Mouse (Mus musculus): ENCODE measurements at regions not wholly inside any gene's neighbourhood (a gene's known extent, or its start where the extent isn't known, plus 50 kb on each side); places are given as distances from the start of the nearest gene placed in this dataset.

DNA sequence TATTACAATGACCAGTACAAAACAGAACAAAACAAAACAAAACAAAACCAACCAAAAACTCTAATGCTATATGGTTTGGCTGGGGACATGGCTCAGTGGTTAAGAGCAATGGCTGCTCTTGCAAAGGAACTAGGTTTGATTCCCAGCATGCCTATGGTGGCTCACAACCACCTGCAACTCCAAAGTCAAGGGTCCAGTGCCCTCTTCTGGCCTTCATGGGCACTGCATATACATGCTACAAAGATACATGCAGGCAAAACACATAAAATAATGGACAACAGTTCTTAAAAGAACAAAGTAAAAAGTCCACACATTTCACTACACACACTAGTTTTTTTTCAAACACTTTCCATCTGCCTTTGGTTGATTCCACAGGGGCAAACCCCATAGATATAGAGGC lies 169.7 kb upstream of the Mocs1 start:
- TF ChIP-seq TAL1 (IDR thresholded peaks at IDR 0.05; ENCODE audit: low read length) (no peak), GATA1 (IDR thresholded peaks at IDR 0.05; ENCODE audit: low read length) (no peak)
